Mouse (Mus musculus) mouse embryonic stem cell (cell line): ENCODE measurements around the gene Adamts16.
"Not testable (repeated sequence)": the region's sequence is repeated elsewhere in the genome, so short reads cannot be mapped to it uniquely, and the experiment has no call there.

Experiments used
- in situ Hi-C, 2 experiments: fragments of 300-500 bp; cut with MboI; formaldehyde crosslinking; loops; 1 replicate in 1 of 2; 3 replicates in 1 of 2; pipeline ENCODE4 v1.14.3; 2019 to 2020; ENCODE audit warnings: low sequenced_read_pairs in 2 of 2, low pct_unique_long_range_greater_than_20kb in 1 of 2, mixed read lengths in 1 of 2; ENCODE audit not compliant: unreplicated experiment in 1 of 2

Gene Adamts16

GRCm38 (mm10) chr13:70841421-70841904, at the start of gene Adamts16:
Adamts16 (minus strand) TSS chr13:70841811.
- in situ Hi-C loops, result no loop called here

GRCm38 (mm10) chr13:70887136-70887535, 45.5 kb upstream of the Adamts16 start:
- in situ Hi-C loops, result no loop called here

- in situ Hi-C loops, result no loop called here
Observed at GRCm38 (mm10) chr13:70885006-70885405, 43.4 kb upstream of the Adamts16 start.

GRCm38 (mm10) chr13:70883891-70884890, 42.6 kb upstream of the Adamts16 start:
- in situ Hi-C loops, result no loop called here

- in situ Hi-C loops, result not testable (repeated sequence)
Observed at GRCm38 (mm10) chr13:70879971-70880370, 38.4 kb upstream of the Adamts16 start.

- in situ Hi-C loops, result no loop called here
Observed at GRCm38 (mm10) chr13:70877550-70877913, 35.9 kb upstream of the Adamts16 start.

GRCm38 (mm10) chr13:70876648-70877549, 35.3 kb upstream of the Adamts16 start:
- in situ Hi-C loops, result no loop called here

- in situ Hi-C loops, result no loop called here
Observed at GRCm38 (mm10) chr13:70875411-70875949, 33.9 kb upstream of the Adamts16 start.

- in situ Hi-C loops, result no loop called here
Observed at GRCm38 (mm10) chr13:70874741-70875140, 33.1 kb upstream of the Adamts16 start.

- in situ Hi-C loops, result not testable (repeated sequence)
Observed at GRCm38 (mm10) chr13:70873851-70874250, 32.2 kb upstream of the Adamts16 start.

GRCm38 (mm10) chr13:70871049-70871448, 29.4 kb upstream of the Adamts16 start:
- in situ Hi-C loops, result no loop called here

GRCm38 (mm10) chr13:70866971-70867625, 25.5 kb upstream of the Adamts16 start:
- in situ Hi-C loops, result no loop called here

- in situ Hi-C loops, result no loop called here
Observed at GRCm38 (mm10) chr13:70865867-70866266, 24.3 kb upstream of the Adamts16 start.

- in situ Hi-C loops, result no loop called here
Observed at GRCm38 (mm10) chr13:70862162-70862908, 20.7 kb upstream of the Adamts16 start.

- in situ Hi-C loops, result no loop called here
Observed at GRCm38 (mm10) chr13:70853601-70854000, 12.0 kb upstream of the Adamts16 start.

- in situ Hi-C loops, result no loop called here
Observed at GRCm38 (mm10) chr13:70846933-70847332, 5.3 kb upstream of the Adamts16 start.

- in situ Hi-C loops, result no loop called here
Observed at GRCm38 (mm10) chr13:70845526-70845925, 3.9 kb upstream of the Adamts16 start.

- in situ Hi-C loops, result no loop called here
Observed at GRCm38 (mm10) chr13:70842126-70842525, 515 bp upstream of the Adamts16 start.
